Mouse (Mus musculus): Measurements from ENCODE around the gene Lrrc15. TPM values are rescaled to one million over a fixed set of nuclear protein-coding genes. Genes with fewer than 3 reads are reported as not detected.

Gene Lrrc15
- total and polyA plus RNA-seq, 3 experiments: not detected

DNA sequence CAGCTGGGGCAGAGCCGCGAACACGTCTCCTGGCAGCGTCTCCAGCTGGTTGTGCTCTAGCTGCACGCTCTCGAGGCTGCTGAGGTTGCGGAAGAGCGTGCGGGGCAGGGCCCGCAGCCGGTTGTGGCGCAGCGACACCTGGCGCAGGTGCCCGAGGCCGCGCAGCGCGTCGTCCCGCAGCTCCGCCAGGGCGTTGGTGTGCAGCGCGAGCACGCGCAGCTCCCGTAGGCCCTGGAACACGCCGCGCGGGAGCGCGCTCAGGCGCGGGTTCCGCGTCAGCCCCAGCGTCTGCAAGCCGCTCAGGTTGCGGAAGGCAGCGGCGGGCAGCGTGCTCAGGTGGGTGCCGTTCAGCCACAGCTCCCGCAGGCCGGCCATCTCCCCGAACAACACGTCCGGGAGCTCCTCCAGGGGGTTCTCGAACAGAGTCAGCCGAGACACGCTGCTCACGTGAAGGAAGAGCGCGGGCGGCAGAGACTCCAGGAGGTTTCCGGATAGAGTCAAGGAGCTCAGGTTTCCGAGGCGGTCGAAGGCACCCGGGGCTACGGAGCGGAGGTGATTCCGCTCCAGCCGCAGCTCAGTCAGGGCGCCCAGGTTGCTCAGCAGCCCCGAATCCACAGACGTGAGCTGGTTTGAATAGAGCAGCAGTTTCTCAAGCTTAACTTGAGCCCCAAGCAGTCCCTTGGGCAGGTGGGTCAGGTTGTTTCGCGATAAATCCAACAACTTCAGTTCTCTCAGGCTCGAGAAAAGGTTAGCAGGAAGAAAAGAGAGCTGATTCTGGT is 25.7 kb upstream of the Lrrc15 start (continued):
- TF ChIP-seq NELFE (IDR thresholded peaks at IDR 0.05; ENCODE audit: low read depth, low read length): peak; percentile 41
- no peak for TF ChIP-seq GABPA (IDR thresholded peaks at IDR 0.05; ENCODE audit: low read depth, low read length)
- TF ChIP-seq POLR2A (IDR thresholded peaks at IDR 0.05; ENCODE audit: control insufficient read depth in 1 of 2, insufficient read depth in 1 of 2, low read depth in 1 of 2, low read length in 2 of 2, poor library complexity in 1 of 2): peak; percentile 30 to 49; a peak in 2 of 4 replicates
- no peak for TF ChIP-seq RCOR1 (IDR thresholded peaks at IDR 0.05; ENCODE audit: low read depth, low read length)
- no peak for TF ChIP-seq ZC3H11A (IDR thresholded peaks at IDR 0.05; ENCODE audit: low read depth, low read length)
- no peak for TF ChIP-seq USF2 (IDR thresholded peaks at IDR 0.05; ENCODE audit: borderline replicate concordance in 1 of 2, insufficient read depth in 1 of 2, low read depth in 1 of 2, low read length in 2 of 2)
- TF ChIP-seq MEF2A (IDR thresholded peaks at IDR 0.05; ENCODE audit: extremely low read depth, insufficient replicate concordance, low read depth, low read length, poor library complexity, severe bottlenecking): no peak
- no peak for TF ChIP-seq EP300 (IDR thresholded peaks at IDR 0.05; ENCODE audit: low read depth in 1 of 2, low read length in 2 of 2)
- no peak for TF ChIP-seq SMC3 (IDR thresholded peaks at IDR 0.05; ENCODE audit: low read depth, low read length)
- peak; percentile 27 for TF ChIP-seq MXI1 (IDR thresholded peaks at IDR 0.05; ENCODE audit: low read depth, low read length)
- TF ChIP-seq CHD1 (IDR thresholded peaks at IDR 0.05; ENCODE audit: low read depth, low read length): no peak; the same call in 1 of the 2 replicates
- TF ChIP-seq POLR2AphosphoS5 (IDR thresholded peaks at IDR 0.05; ENCODE audit: borderline replicate concordance, low read depth, low read length): no peak
- TF ChIP-seq CTCF (IDR thresholded peaks at IDR 0.05 in 2 of 3, conservative IDR thresholded peaks at IDR 0.05 in 1 of 3; ENCODE audit: control insufficient read depth in 1 of 3, insufficient read depth in 1 of 3, low read depth in 2 of 3, low read length in 3 of 3, poor library complexity in 1 of 3, severe bottlenecking in 1 of 3): 0 out of 6 replicates have a peak, but pooled peaks of 1 of the 3 experiments have one; percentile 12
- no peak for TF ChIP-seq MAX (IDR thresholded peaks at IDR 0.05; ENCODE audit: low read length)
- TF ChIP-seq SIN3A (IDR thresholded peaks at IDR 0.05; ENCODE audit: low read length): no peak; the same call in 1 of the 2 replicates
- no peak for TF ChIP-seq MAZ (IDR thresholded peaks at IDR 0.05; ENCODE audit: low read depth, low read length)
- 0 out of 2 replicates have a peak, but pooled peaks have one; percentile 33 for TF ChIP-seq ZMIZ1 (IDR thresholded peaks at IDR 0.05; ENCODE audit: low read depth, low read length)

DNA sequence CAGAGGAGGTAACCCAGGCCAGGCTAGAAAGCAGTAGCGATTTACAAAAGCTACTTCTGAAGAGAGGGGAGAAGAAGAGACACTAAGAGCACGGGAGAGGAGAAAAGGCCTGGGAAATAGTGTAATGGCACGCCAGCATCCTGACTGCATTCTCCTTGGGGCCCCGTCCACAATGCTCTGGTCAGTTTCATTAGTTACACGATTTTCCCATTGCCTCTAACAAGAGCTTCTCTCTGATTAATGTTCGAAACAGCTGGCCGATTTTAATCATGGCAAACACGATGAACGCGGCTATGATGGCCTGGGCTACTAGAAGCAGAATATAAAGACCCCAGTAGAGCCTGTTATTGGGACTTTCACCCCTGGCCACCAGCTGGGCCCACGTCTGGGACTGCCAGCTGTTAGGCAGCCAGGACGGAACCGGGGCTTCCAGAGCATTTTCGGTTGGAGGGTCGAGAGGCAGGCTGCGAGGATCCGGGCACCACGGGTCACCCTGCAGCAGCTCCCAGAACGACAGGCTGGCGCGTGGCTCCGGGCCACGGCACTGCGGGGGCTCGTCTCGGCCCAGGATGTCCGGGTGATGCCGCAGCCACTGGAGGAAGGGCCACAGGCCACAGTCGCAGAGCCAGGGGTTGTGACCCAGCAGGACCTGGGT is 25.0 kb upstream of the Lrrc15 start:
- DNase-seq (ENCODE audit: low read depth, low spot score): no peak
- Histone ChIP-seq H3K9me3 (replicated peaks; ENCODE audit: insufficient read depth, low read length) (no peaks in the 10 kb centered on the region), H3K27ac (ENCODE audit: control insufficient read depth, low read depth, low read length) (no peak overlapping the region), H3K9ac (ENCODE audit: control insufficient read depth, low read depth, low read length, poor library complexity, severe bottlenecking) (peak overlapping the region; percentile 84), H3K4me1 (ENCODE audit: control insufficient read depth in 1 of 2, insufficient read depth in 2 of 2, low read length in 2 of 2) (peaks cover 22 to 23% of the 10 kb centered on the region in 2 experiments), H3K27me3 (ENCODE audit: control insufficient read depth in 1 of 2, insufficient read depth in 2 of 2, low read length in 2 of 2) (no peaks in the 10 kb centered on the region), H3K79me2 (ENCODE audit: control insufficient read depth, insufficient read depth, low read length, poor library complexity) (peaks cover 31% of the 10 kb centered on the region), H3K4me3 (ENCODE audit: control insufficient read depth in 1 of 2, insufficient read depth in 1 of 2, low read depth in 2 of 2, low read length in 2 of 2) (peak overlapping the region; percentile 75 to 79; a peak in 3 of 4 replicates), H3K36me3 (ENCODE audit: control insufficient read depth in 1 of 2, insufficient read depth in 2 of 2, low read length in 2 of 2) (peaks cover 6 to 25% of the 10 kb centered on the region in 2 experiments; a peak in 3 of 4 replicates)
- no peak for TF ChIP-seq RAD21 (IDR thresholded peaks at IDR 0.05; ENCODE audit: low read depth, low read length)
- no peak for TF ChIP-seq NELFE (IDR thresholded peaks at IDR 0.05; ENCODE audit: low read depth, low read length)
- TF ChIP-seq USF1 (IDR thresholded peaks at IDR 0.05; ENCODE audit: low read depth, low read length): no peak
- TF ChIP-seq TBP (IDR thresholded peaks at IDR 0.05; ENCODE audit: low read depth, low read length): no peak
- TF ChIP-seq TAL1 (IDR thresholded peaks at IDR 0.05; ENCODE audit: low read length): no peak
- TF ChIP-seq TCF12 (IDR thresholded peaks at IDR 0.05; ENCODE audit: low read depth, low read length): no peak
- no peak for TF ChIP-seq CTCF (IDR thresholded peaks at IDR 0.05 in 2 of 3, conservative IDR thresholded peaks at IDR 0.05 in 1 of 3; ENCODE audit: control insufficient read depth in 1 of 3, insufficient read depth in 1 of 3, low read depth in 2 of 3, low read length in 3 of 3, poor library complexity in 1 of 3, severe bottlenecking in 1 of 3)
- no peak for TF ChIP-seq POLR2AphosphoS5 (IDR thresholded peaks at IDR 0.05; ENCODE audit: borderline replicate concordance, low read depth, low read length)
- no peak for TF ChIP-seq MAZ (IDR thresholded peaks at IDR 0.05; ENCODE audit: low read depth, low read length)
- TF ChIP-seq JUND (IDR thresholded peaks at IDR 0.05; ENCODE audit: low read depth, low read length): no peak
- TF ChIP-seq USF2 (IDR thresholded peaks at IDR 0.05; ENCODE audit: borderline replicate concordance in 1 of 2, insufficient read depth in 1 of 2, low read depth in 1 of 2, low read length in 2 of 2): no peak
- TF ChIP-seq GATA1 (IDR thresholded peaks at IDR 0.05; ENCODE audit: low read depth, low read length): no peak
- TF ChIP-seq BHLHE40 (IDR thresholded peaks at IDR 0.05; ENCODE audit: borderline replicate concordance, low read depth, low read length): no peak
- TF ChIP-seq GABPA (IDR thresholded peaks at IDR 0.05; ENCODE audit: low read depth, low read length): no peak
- TF ChIP-seq KAT2A (conservative IDR thresholded peaks at IDR 0.05; ENCODE audit: low read depth, low read length): no peak
- TF ChIP-seq ZMIZ1 (IDR thresholded peaks at IDR 0.05; ENCODE audit: low read depth, low read length): no peak
- TF ChIP-seq RCOR1 (IDR thresholded peaks at IDR 0.05; ENCODE audit: low read depth, low read length): no peak

All from MEL (cell line).